13 mouse cellular contexts compared by ENCODE assay signal in the genomic region with DNA sequence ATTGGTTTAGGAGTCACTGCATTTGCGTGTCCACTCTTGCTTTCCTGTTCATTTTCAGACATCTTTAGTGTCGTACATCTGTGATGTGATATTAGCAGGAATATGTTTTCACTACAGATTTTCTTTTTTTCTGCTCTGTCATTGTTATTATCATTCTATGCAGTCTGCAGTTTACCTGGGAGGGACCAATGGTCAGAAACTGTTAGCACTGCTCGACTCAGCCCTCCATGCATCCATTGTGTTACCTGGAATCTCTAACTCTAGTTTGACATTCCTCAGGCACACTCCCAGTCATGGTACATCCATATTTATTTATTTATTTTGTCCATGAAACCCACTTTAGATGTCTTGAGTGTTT.
"Had no signal": no experiment of that assay in that cellular context is flagged by ENCODE, and none has a peak within 500 bp of the region (broad histone marks: within the 10 kb centered on the region; RNA-seq: fewer than 3 reads in every experiment).

No protein-coding gene starts in this region.

- H3K27me3 ChIP-seq: limb, embryonic 12.5 days; neural tube, embryonic 15.5 days had no signal

- H3K27ac ChIP-seq: kidney, postnatal 0 days; limb, embryonic 12.5 days; midbrain, embryonic 10.5 days; neural tube, embryonic 15.5 days had no signal

- H3K9ac ChIP-seq: limb, embryonic 12.5 days; neural tube, embryonic 15.5 days had no signal

- DNase-seq: kidney, adult 11 months; kidney, adult 9 months; kidney, postnatal 36 days; layer of hippocampus, adult 9-11 months; layer of hippocampus, postnatal 36 days; midbrain, embryonic 14.5 days; thymus, adult 2 months; thymus, postnatal 25 days had no signal

- H3K4me2 ChIP-seq: limb, embryonic 12.5 days; neural tube, embryonic 15.5 days had no signal

- H3K36me3 ChIP-seq: limb, embryonic 12.5 days; neural tube, embryonic 15.5 days had no signal

- H3K9me3 ChIP-seq: limb, embryonic 12.5 days; midbrain, embryonic 10.5 days; neural tube, embryonic 15.5 days had no signal

- H3K4me3 ChIP-seq: limb, embryonic 12.5 days; midbrain, embryonic 10.5 days; myocyte; neural tube, embryonic 15.5 days had no signal
